Mouse (Mus musculus) frontal cortex, postnatal 25 days (tissue): ENCODE results near the gene Ptgr2.
A peak's percentile ranks its signal among the peaks of the same experiment; 100 is the strongest.
"Not testable (repeated sequence)": the region's sequence is repeated elsewhere in the genome, so short reads cannot be mapped to it uniquely, and the experiment has no call there.

Experiments used
- DNase-seq, 2 experiments: peaks; one replicate each; pipeline ENCODE4 v3.0.0; 2022; ENCODE audit warnings: low spot score in 2 of 2

The Ptgr2 gene

DNA sequence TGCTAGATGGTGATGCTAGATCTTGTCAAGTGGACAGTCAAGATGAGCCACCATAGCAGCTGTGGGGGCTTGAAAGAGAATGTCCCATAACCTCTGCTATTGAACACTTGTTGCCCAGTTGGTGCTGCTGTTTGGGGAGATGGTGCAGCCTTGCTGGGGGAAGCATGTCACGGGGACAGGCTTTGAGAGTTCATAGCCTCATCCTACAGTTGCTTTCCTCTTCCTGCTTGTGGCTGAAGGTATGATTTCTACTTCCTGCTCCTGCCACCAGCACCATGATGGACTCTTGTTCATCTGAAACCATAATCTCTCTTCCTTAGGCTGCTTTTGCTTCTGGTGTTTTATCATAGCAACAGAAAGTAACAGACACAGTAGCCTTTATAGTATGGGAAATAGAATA lies 19.5 kb downstream of the Ptgr2 start:
- DNase-seq, result no peak

- DNase-seq, result no peak
These were observed 26.3 kb downstream of the Ptgr2 start for GRCm38 (mm10) chr12:84311306-84311705.

GRCm38 (mm10) chr12:84316006-84316405 lies 31.0 kb downstream of the Ptgr2 start:
- no peak for DNase-seq

- DNase-seq, result peak; percentile 66 to 74
These were observed 31.9 kb downstream of the Ptgr2 start, which contains the start of gene Zfp410 for GRCm38 (mm10) chr12:84316721-84317621. Gene Zfp410 (plus strand): TSS chr12:84316852.

DNA sequence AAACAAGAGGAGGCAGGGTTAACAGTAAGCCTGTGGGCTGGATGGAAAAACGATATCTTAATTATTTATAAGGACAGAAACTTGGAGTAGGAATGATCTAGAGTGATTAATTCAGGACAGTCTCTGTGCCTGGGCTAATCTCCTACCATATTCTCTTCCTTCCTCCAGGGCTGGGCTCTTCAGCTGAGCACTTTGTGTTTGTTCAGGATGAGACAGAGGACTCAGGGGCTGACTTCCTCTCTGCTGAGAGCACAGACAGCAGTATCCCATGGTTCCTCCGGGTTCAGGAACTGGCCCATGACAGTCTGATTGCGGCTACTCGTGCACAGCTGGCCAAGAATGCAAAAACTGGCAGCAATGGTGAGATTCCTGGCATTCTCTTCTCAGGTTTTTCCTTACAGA lies 42.1 kb downstream of the Ptgr2 start:
- no peak for DNase-seq

DNA sequence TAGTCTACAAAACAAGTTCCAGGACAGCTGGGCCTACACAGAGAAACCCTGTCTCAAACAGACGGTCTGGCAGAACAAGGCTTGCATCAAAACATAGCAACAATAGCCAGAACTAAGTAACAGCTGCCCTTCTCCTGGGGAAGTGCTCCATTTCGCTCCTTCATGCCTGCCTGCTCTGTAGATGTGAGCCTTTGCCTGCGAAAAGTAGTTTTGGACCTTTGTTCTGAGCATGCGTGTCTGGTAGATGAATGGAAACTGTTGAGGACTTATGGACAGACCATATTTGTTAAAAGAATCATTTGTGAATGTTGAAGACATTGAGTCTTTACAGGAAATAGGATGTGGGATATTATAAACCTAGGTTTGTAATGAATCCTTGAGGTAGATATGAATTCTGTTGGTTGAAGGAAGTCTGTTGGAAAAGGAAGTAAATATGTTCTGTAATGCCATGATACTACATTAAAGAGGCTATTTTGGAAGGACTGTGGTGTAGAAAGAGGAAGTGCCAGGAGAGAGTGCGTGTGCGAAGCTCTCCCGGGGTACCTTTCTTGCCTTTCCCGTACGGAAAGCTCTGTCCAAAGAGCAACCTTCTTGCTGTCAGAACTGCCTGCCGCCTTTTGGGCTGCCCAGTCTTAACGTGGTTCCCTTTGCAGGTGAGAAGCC lies 52.1 kb downstream of the Ptgr2 start:
- DNase-seq, result no peak

GRCm38 (mm10) chr12:84347192-84347591 lies 62.2 kb downstream of the Ptgr2 start:
- DNase-seq, result no peak

DNA sequence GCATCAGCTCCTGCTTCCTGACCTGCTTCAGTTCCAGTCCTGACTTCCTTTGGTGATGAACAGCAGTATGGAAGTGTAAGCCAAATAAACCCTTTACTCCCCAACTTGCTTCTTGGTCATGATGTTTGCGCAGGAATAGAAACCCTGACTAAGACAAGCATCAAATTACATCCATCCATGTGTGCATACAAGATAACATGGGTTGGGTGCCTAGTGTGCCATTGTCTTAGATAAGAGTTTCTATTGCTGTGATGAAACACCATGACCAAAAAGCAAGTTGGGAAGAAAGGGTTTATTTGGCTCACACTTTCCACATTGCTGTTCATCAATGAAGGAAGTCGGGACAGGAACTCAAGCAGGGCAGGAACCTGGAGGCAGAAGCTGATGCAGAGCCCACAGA lies 73.7 kb downstream of the Ptgr2 start:
- not testable (repeated sequence) for DNase-seq

GRCm38 (mm10) chr12:84361555-84362489 lies 76.8 kb downstream of the Ptgr2 start, which contains the start of the genes Coq6 and Fam161b:
Gene Coq6 (plus strand): TSS chr12:84361657.
Gene Fam161b (minus strand): TSS chr12:84361833.
- peak; percentile 81 to 90 for DNase-seq

DNA sequence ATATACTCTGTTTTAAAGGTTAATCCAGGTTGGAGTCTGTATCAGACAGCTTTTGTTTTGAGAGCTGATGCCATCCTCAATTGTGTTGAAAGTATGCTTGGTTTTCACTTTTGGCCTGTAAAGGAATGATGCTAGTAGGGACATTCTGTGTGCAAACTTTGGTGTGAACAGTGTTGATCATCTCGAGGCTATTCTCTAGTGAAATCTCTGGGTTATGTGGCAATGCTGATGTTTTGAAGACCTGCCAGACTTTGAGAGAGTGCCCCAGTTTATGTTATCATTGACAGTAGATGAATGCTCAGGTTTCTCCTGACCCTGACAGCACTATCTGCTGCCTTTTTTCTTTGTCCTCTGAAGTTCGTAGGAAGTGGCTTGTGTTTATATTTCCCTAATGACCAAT lies 77.8 kb downstream of the Ptgr2 start:
- DNase-seq, result no peak

DNA sequence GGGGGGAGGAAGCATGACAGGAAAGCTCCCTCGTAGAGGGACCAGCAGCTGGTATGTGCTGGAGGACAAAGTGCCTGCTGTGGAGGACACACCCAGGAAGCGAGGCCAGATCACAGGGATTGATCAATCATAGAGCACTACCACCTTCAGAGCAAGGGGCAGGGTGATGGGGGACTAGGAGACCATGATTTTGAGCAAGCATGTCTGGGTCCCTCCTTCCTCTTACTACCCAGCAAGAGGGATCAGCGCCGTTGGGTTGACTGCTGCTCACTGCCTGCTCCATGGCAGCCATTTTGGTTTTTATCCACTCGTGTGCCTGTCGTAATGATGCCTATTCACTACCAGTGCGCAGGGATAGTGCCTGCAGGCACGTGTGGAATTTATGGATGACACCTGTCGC lies 79.3 kb downstream of the Ptgr2 start:
- DNase-seq, result no peak

GRCm38 (mm10) chr12:84365137-84365536 lies 80.1 kb downstream of the Ptgr2 start:
- DNase-seq, result no peak
